Mouse (Mus musculus) liver, embryonic 14.5 days (tissue): ENCODE data around the gene Stx18.

Experiments used
- CTCF ChIP-seq: IDR thresholded peaks from 2 replicates; pipeline ENCODE4 v1.5.1; 2016; ENCODE audit warnings: antibody characterized with exemption, low read depth, control low read depth
- EP300 ChIP-seq: IDR thresholded peaks from 2 replicates; pipeline ENCODE4 v1.6.1; 2016; ENCODE audit warnings: antibody characterized with exemption, low read depth

DNA sequence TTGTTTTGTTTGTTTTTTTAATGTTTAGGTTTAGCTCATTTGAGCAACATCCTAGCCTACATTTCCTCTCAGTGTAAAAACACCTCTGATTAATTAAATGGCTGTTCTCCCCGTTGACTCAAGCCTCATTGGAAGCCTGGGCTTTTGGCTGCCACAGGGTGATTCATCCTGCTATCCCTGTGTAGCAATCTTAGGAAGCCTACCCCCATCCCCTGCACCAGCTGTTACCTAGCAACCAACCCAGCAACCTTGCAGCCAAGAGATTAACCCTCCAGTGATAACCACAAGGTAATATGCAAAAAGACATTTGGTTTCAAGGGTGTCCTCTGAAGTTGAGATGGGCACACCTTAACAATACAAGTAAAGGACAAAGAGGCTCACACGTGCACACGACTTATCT lies 112.7 kb downstream of the Stx18 start:
- TF ChIP-seq CTCF (no peak), EP300 (no peak)
